Mouse (Mus musculus) Patski (cell line): Measurements from ENCODE around the gene Nptn. TPM values are rescaled to one million over a fixed set of nuclear protein-coding genes. Genes with fewer than 3 reads are reported as not detected.

Source experiments
- ATAC-seq: fragments of 100-300 bp; one replicate; pipeline ENCODE4 v1.8.0; 2021
- CTCF ChIA-PET: fragments of 350-600 bp; sonication (Branson Sonifier 250); formaldehyde crosslinking; loops from one replicate; lab custom pipeline; 2022; ENCODE audit warnings: inconsistent platforms; lab: Charles Lee
- POLR2A ChIA-PET: fragments of 350-600 bp; sonication (Branson Sonifier 250); formaldehyde crosslinking; loops from one replicate; lab custom pipeline; 2022; ENCODE audit warnings: antibody characterized with exemption, inconsistent platforms; lab: Charles Lee
- DNase-seq: peaks from one replicate; pipeline ENCODE4 v3.0.0-alpha.2; 2011; ENCODE audit warnings: low read depth, low spot score
- H3K27me3 ChIP-seq: fragments of 371-371 bp; one replicate; pipeline ENCODE4 v1.5.1; 2021
- CTCF ChIP-seq: fragments of 100-300 bp; IDR thresholded peaks from one replicate; pipeline ENCODE4 v1.5.1; 2021
- in situ Hi-C: fragments of 300-500 bp; cut with MboI; formaldehyde crosslinking; loops from 3 replicates; pipeline ENCODE4 v1.11.1; 2018; ENCODE audit warnings: low pct_unique_long_range_greater_than_20kb, mixed read lengths
- polyA plus RNA-seq: library from polyadenylated mRNA; unstranded; gene quantifications from one replicate; pipeline ENCODE4 v1.2.3, GENCODE M21; 2021

Nptn gene
- polyA plus RNA-seq, 1 experiment from 2014 or later, result 424 TPM

DNA sequence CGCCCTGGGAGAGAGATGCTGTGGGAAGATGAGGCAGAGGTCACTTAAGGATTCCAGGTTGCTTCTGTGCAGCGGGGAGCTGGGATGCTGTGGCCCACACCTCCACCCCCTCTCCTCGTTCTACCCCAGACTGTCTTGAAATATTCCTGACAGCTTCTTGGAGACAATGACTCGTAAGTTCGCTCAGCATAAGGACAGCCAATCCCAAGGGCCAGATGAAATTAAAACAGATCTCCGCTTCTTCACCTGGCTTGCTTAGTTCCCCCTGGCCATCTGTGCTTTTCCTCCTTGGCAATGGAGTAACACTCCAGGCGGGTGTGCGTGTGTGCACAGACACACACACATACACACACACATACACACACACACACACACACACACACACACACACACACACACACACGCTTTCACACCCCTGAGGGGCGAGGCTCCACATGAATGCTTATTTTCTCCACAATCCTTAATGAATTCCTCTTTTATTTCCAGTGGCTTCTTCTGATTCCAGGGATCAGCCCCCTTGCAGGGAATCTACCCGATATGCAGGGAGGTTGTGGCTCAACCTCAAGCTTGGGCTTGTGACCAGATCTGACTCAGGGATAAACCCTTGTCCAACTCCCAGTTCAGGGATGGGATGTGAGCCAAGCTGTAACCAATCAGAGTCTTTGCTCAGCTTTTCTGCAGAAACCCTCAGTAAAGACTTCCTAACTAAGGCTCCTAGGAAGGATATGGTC, 35.2 kb upstream of the Nptn start:
- no peak for TF ChIP-seq CTCF
- no peaks in the 10 kb centered on the region for H3K27me3 ChIP-seq
- CTCF ChIA-PET, result interaction anchor here (1.3 to 1.8 kb wide), 4 partner anchors 9 to 32 kb away, joined by 3 to 6 read pairs (median 5); no protein-coding TSS in a partner anchor
- POLR2A ChIA-PET, result interaction anchor here (2.2 kb wide), 1 partner anchor 8 kb away, joined by 11 read pairs; the partner anchor contains the start of gene Cd276
- ATAC-seq (no peak), DNase-seq (no peak)
- in situ Hi-C loops, result loop anchor here (10.0 to 25.0 kb wide), 2 partner anchors 328 to 741 kb away; partner anchors contain the start of gene Adpgk

DNA sequence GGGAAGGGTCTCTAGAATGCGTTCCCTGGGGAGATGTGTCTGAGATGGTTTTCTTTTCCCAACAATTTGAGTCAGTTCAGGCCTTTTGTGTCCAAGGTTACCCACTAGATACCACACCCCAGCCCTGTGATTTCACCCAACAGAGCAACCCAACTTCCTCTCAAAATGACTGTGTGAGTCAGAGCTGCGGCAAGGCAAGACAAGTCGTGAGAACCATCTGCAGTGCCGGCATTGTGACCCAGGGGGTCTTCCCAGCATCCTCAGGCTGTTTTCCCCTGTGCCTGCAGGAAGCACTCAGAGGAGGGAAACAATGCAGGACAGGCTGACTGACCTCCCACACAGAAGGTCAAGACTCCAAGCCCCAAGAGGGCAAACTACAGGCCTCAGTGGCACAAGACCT, 33.1 kb upstream of the Nptn start:
- ChIA-PET CTCF (no interaction called here), POLR2A (no interaction called here)
- in situ Hi-C loops, result loop anchor here (10.0 to 25.0 kb wide), 2 partner anchors 326 to 738 kb away; partner anchors contain the start of gene Adpgk
- DNase-seq (no peak), ATAC-seq (no peak)
- no peaks in the 10 kb centered on the region for H3K27me3 ChIP-seq
- no peak for TF ChIP-seq CTCF

DNA sequence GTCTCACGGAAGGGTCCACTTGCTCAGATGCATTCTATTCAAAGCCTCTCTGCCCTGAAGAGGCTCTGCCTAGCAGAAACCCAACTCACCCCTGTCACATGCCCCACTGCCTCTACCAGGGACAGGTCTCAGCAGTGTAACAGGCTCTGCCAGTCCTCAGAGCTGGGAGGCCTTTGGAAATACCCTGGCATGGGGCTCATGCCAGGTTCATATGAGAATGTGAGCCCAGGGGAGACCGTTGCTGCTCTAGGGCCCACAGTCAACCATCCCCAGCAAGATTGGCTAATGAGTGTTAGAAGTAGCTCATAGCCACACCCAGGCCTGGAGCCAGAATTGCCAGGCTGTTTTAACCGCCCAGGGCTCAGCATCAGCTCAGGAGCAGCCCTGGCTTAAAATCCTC, 32.3 kb upstream of the Nptn start:
- DNase-seq, result no peak
- no peak for TF ChIP-seq CTCF
- CTCF ChIA-PET, result interaction anchor here (1.1 kb wide), 1 partner anchor 29 kb away, joined by 4 read pairs; no protein-coding TSS in a partner anchor
- ATAC-seq, result peak; percentile 15
- in situ Hi-C loops, result loop anchor here (10.0 to 25.0 kb wide), 2 partner anchors 325 to 738 kb away; partner anchors contain the start of gene Adpgk
- POLR2A ChIA-PET, result no interaction called here
- H3K27me3 ChIP-seq, result no peaks in the 10 kb centered on the region

DNA sequence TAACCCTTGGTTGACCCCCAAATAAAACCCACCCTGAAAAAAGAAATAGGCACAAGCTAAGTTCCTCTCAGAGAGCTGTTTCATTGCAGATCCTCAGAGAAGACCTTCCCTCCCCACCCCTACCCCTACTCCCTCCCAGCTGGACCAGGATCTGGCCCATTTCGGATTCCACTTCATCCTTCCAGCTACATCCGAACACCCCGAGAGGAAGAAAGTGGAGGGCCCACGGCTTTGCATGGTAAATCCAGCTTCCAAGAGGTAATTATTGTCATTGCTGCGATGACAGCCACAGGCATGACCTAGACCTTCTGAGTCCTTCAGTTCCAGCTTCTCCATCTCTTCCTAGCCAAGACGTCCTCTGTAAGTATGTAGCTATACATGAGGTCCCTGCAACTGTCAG, 31.1 kb upstream of the Nptn start:
- H3K27me3 ChIP-seq, result no peaks in the 10 kb centered on the region
- in situ Hi-C loops, result no loop called here
- DNase-seq (no peak), ATAC-seq (no peak)
- CTCF ChIA-PET, result interaction anchor here (1.2 kb wide), 1 partner anchor 28 kb away, joined by 3 read pairs; no protein-coding TSS in a partner anchor
- POLR2A ChIA-PET, result no interaction called here
- no peak for TF ChIP-seq CTCF

DNA sequence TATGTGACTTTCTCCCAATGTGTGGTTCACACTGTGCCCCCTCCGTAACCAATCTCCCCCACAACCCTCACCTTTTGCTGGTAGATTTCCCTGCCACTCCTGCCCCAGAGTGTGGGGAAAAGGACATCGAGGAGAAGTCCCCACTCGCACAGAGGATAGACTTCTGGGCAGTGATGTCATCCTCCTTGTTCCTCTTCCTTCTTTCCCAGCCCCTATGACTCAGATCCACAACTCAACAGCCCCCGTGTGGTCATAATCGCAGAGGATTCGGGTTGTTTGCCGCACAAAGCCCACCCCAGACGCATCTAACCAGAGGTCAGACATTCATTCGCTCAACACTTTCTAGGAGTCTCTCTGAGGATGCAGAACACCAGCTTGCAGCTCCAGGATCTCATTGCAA, 30.0 kb upstream of the Nptn start:
- POLR2A ChIA-PET, result no interaction called here
- in situ Hi-C loops, result no loop called here
- DNase-seq, result no peak
- TF ChIP-seq CTCF, result no peak
- no peaks in the 10 kb centered on the region for H3K27me3 ChIP-seq
- ATAC-seq, result no peak
- CTCF ChIA-PET, result interaction anchor here (1.2 to 6.4 kb wide), 4 partner anchors 9 to 322 kb away, joined by 3 to 48 read pairs (median 4); partner anchors contain the start of gene Nptn

DNA sequence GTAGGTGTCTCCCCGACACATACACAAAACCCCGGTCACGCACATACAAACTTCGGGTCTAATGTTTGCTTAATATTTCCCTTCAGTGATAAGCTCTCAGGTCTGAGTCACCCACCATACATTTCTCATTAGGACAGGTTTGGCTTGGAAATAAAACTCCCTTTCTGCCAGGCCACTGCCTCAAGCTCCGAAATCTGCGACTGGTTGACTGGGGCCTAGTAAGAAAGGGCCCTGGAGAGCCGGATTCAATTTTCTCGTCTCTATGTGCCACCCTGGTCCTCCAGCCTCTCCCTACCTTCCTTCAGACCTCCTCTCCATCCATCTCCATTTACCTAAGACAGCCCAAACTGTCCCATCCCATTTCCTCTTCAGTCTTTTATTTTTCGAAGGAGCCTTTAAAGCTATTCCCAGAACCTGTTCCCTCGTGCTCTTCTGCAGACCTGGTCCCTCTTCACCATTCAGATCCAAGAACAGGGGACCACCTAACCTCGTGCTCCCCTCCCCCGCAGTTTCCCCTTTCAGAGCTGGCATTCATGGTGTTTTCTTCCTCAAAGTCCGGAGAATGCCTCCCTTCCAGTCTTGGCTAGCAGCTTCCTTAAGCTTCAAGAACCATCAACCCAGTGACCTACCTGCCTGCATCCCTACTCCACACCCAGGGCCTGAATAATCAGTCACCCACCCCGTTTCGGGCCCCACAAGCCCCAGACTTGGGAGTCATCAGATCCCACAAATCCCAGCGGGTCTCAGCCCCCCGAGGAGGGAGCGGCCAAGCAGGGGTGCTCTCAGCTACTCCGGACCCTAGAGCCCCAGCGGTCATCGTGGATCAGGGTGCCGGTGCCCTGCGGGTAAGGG, 27.8 kb upstream of the Nptn start:
- CTCF ChIA-PET, result interaction anchor here (0.7 to 6.4 kb wide), 5 partner anchors 9 to 26 kb away, joined by 3 to 48 read pairs (median 5); partner anchors contain the start of gene Nptn
- DNase-seq, result no peak
- no peaks in the 10 kb centered on the region for H3K27me3 ChIP-seq
- POLR2A ChIA-PET, result interaction anchor here (0.7 to 2.7 kb wide), 8 partner anchors 9 to 93 kb away, joined by 3 to 11 read pairs (median 3); no protein-coding TSS in a partner anchor
- TF ChIP-seq CTCF, result no peak
- in situ Hi-C loops, result no loop called here
- ATAC-seq, result no peak

DNA sequence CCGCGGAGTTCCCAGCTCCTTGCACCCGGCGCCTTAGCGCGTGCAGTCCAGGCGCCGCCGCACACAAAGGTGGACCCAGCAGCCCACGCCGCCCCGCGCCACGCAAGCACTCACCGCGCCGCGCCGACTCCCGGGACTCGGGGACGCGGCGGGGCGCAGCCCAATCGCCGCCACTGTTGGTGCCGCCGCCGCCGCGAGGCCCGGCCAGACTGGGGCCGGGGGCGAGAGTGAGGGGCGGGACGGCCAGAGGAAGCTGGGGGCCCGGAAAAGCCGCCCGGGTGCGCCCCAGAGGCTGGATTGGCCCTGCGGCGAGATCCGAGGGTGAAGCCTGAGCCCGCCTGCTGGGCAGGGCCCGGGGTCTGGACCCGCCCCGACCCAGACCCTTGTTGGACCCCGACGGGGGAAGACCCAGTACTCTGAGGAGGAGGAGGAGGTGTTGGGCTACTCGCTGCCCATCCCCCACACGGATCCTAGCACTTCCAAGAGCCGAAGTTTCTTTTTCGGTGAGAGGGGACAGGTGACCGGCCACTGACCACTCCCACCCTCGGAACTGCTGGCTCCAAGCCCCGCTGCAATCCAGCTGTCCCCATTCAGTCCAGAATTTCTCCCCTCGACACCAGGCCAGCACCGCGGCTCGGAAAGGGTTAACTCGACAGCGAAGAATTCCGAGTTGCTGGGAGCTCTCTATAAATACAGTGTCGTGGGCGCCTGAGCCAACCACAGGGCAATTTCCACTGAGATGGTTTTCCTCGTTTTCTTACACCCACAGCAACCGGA, 26.9 kb upstream of the Nptn start, which contains the start of gene Cd276:
TSS of gene Cd276 (minus strand) at position 530 of the 777 bp plus-strand sequence.
- ChIA-PET CTCF (interaction anchor here (0.7 to 6.4 kb wide), 6 partner anchors 8 to 25 kb away, joined by 3 to 48 read pairs (median 5); partner anchors contain the start of gene Nptn), POLR2A (interaction anchor here (0.7 to 2.7 kb wide), 6 partner anchors 10 to 92 kb away, joined by 3 to 11 read pairs (median 4); no protein-coding TSS in a partner anchor)
- TF ChIP-seq CTCF, result no peak
- no peaks in the 10 kb centered on the region for H3K27me3 ChIP-seq
- in situ Hi-C loops, result no loop called here
- no peak for DNase-seq
- peak; percentile 49 for ATAC-seq

DNA sequence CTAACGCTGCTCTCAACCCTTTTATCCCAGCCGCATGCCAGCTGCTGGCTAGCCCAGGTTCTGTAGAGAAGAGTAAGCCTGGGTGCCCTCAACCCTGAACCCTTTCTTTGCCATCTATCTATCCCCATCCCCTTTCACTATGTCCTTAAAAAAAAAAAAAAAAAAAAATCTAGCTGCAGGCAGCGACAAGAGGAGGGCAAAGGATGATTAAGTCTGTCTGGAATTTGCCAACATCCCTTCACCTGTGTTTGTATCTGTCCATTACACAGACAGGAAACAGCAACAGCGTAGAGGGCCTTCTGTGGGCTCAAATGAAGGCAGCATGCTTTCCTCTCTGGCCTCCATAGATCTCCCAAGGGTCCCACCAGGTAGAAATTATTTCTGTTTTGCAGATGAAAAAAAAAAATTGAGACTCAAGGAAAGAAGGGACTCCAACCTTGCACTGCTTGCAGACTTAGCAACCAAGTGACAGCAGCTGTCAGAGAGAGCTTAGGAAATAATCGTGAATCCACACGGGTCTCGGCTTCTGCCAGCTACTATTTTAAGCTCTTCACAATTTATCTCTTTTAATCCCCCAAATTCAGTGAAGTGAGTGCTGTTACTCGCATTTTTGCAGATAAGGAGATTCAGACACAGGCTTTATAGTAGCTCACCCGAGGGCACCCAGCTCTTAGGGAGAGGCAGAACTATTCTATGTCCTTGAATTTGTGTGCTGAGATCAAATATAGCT, 26.2 kb upstream of the Nptn start:
- DNase-seq (no peak), ATAC-seq (no peak)
- CTCF ChIA-PET, result interaction anchor here (1.3 to 6.4 kb wide), 4 partner anchors 9 to 24 kb away, joined by 4 to 48 read pairs (median 8); partner anchors contain the start of gene Nptn
- in situ Hi-C loops, result no loop called here
- POLR2A ChIA-PET, result interaction anchor here (0.6 to 2.7 kb wide), 4 partner anchors 11 to 193 kb away, joined by 3 to 11 read pairs (median 6); no protein-coding TSS in a partner anchor
- H3K27me3 ChIP-seq, result no peaks in the 10 kb centered on the region
- no peak for TF ChIP-seq CTCF

DNA sequence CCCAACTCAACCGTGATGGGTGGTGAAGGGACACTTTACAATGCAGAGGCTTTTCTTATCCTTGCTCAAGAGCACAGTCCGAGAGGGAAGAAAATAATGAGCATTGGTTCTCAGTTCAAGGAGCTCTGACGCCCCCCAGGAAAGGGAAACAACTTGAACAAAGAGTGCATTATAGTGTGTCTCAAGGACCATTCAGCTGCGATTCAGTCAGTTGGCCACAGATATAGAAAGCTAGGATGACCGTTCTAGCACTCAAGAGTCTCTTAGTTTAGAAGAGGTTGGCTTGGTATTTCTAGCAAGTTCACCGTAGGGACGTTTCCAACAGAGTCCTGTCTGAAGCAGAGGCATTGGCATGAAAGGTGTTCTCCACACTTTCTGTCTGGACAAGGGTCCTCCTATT, 25.4 kb upstream of the Nptn start:
- in situ Hi-C loops, result no loop called here
- DNase-seq (no peak), ATAC-seq (no peak)
- ChIA-PET POLR2A (no interaction called here), CTCF (interaction anchor here (1.3 to 6.4 kb wide), 4 partner anchors 9 to 23 kb away, joined by 4 to 48 read pairs (median 8); partner anchors contain the start of gene Nptn)
- no peaks in the 10 kb centered on the region for H3K27me3 ChIP-seq
- TF ChIP-seq CTCF, result no peak
